Mouse (Mus musculus): ENCODE results near the gene Vps18. TPM values are rescaled to one million over a fixed set of nuclear protein-coding genes. Genes with fewer than 3 reads are reported as not detected.

Vps18 gene
- polyA plus RNA-seq, 1 experiment from 2014 or later = 18.8 TPM

DNA sequence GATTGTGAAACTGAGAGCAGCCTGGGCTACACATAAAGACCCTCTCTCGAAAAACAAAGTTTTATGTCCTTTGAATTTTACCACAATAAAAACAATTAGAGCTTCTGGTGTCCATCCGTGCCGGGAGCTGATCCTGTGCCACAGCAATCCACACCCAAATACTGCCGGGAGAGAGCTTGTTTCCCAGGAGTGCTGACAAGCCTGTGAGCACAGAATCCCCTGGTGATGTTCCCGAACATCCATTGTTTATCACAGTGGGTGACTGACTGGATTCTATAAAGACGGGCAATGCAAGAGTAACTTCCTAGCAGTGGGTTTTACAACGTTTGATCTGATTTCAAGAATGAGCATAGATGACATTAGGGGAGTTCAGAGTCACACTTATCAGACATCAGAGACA, 33.6 kb upstream of the Vps18 start:
- Histone ChIP-seq H3K27ac (ENCODE audit: low read length) (no peak overlapping the region), H3K4me3 (ENCODE audit: low read length) (no peak overlapping the region), H3K4me1 (replicated peaks; ENCODE audit: control insufficient read depth, insufficient read depth, low read length) (0 out of 2 replicates have a peak, but pooled peaks cover 3% of the 10 kb centered on the region), H3K9me3 (ENCODE audit: control insufficient read depth, low read length) (no peaks in the 10 kb centered on the region), H3K4me2 (ENCODE audit: low read depth, low read length) (no peak overlapping the region), H3K27me3 (ENCODE audit: control insufficient read depth, insufficient read depth, low read depth, low read length) (peaks cover 11% of the 10 kb centered on the region), H3K36me3 (ENCODE audit: control insufficient read depth, insufficient read depth, low read length) (no peaks in the 10 kb centered on the region), H3K9ac (ENCODE audit: low read length) (no peak overlapping the region)
- no peak for ATAC-seq (ENCODE audit: low read depth)
- 27% methylated on average over 7 of the region's 7 CpGs for WGBS

DNA sequence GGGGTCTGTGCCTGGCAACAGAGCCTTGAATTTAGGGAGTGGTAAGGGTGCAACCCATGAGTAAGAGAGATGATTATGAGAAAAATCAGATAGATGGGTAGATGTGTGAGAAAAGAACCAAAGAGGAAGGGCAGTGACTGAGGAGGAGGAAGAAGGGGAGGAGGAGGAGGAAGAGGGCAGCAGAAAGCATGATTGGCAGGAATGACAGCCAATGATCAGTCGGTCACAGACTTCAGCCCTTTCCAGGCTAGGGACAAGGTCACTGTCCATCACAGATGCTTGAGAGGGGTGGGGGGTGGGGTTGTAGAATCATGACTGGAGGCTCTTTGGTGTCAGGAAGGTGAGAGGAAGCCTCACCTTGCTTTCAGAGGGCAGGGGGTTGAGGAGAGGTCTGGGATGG, 28.0 kb upstream of the Vps18 start:
- Histone ChIP-seq H3K9me3 (ENCODE audit: control insufficient read depth, low read length) (no peaks in the 10 kb centered on the region), H3K27ac (ENCODE audit: low read length) (no peak overlapping the region), H3K4me1 (replicated peaks; ENCODE audit: control insufficient read depth, insufficient read depth, low read length) (peaks cover 6% of the 10 kb centered on the region), H3K27me3 (ENCODE audit: control insufficient read depth, insufficient read depth, low read depth, low read length) (peaks cover under 1% of the 10 kb centered on the region), H3K36me3 (ENCODE audit: control insufficient read depth, insufficient read depth, low read length) (no peaks in the 10 kb centered on the region), H3K4me2 (ENCODE audit: low read depth, low read length) (no peak overlapping the region), H3K4me3 (ENCODE audit: low read length) (no peak overlapping the region), H3K9ac (ENCODE audit: low read length) (no peak overlapping the region)
- ATAC-seq (ENCODE audit: low read depth) = no peak
- 75% methylated on average over 1 of the region's 1 CpGs for WGBS

DNA sequence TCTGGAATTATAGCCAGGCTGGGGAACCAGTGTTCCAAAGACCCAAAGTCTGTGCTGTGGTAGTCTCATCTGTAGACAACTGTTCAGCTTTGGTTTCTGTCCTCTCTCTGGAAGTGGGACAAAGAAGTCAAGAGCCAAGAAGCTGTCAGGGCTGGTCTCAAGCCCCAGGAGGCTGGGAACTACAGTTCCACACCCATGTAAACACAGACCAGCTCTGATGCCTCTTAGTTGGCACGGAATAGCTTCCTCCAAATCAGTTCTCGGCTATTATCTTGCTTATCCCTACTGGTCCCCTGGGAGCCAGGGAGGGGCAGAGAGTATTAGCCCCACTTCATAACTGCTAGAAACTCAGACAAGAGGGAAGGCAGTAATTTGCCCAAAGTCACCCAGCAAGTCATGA, 27.2 kb upstream of the Vps18 start:
- peaks cover 6% of the 10 kb centered on the region for H3K4me1 ChIP-seq (replicated peaks; ENCODE audit: control insufficient read depth, insufficient read depth, low read length)
- ATAC-seq (ENCODE audit: low read depth) = peak; percentile 67
- WGBS = 30% methylated on average over 2 of the region's 2 CpGs
- no peak overlapping the region for H3K4me3 ChIP-seq (ENCODE audit: low read length)
- no peaks in the 10 kb centered on the region for H3K27me3 ChIP-seq (ENCODE audit: control insufficient read depth, insufficient read depth, low read depth, low read length)
- no peaks in the 10 kb centered on the region for H3K9me3 ChIP-seq (ENCODE audit: control insufficient read depth, low read length)
- H3K4me2 ChIP-seq (ENCODE audit: low read depth, low read length) = no peak overlapping the region
- H3K36me3 ChIP-seq (ENCODE audit: control insufficient read depth, insufficient read depth, low read length) = no peaks in the 10 kb centered on the region
- no peak overlapping the region for H3K27ac ChIP-seq (ENCODE audit: low read length)
- H3K9ac ChIP-seq (ENCODE audit: low read length) = no peak overlapping the region

DNA sequence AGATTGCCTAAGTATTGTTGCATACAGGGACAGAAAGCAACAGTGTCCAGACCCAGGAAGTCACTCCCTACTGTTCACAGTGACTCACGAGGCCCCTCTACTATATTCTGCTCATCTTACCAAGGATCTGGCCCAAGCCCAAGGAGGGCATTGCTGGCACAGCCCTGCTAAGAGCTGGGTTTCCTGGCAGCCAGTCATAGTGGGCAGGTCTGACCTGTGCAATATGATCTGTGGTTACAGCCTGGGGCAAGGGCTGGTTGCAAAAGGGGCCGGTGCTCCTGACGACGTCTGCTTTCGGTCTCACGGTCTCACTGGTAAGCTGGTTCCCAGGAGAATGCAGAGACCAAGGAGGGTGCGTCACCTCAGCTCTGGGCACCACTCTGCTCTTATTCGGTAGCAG, 25.6 kb upstream of the Vps18 start:
- Histone ChIP-seq H3K4me3 (ENCODE audit: low read length) (no peak overlapping the region), H3K4me1 (replicated peaks; ENCODE audit: control insufficient read depth, insufficient read depth, low read length) (peaks cover 6% of the 10 kb centered on the region), H3K9me3 (ENCODE audit: control insufficient read depth, low read length) (no peaks in the 10 kb centered on the region), H3K36me3 (ENCODE audit: control insufficient read depth, insufficient read depth, low read length) (no peaks in the 10 kb centered on the region), H3K9ac (ENCODE audit: low read length) (peak overlapping the region; percentile 22; the same call in 1 of the 2 replicates), H3K27ac (ENCODE audit: low read length) (peak overlapping the region; percentile 44), H3K27me3 (ENCODE audit: control insufficient read depth, insufficient read depth, low read depth, low read length) (no peaks in the 10 kb centered on the region), H3K4me2 (ENCODE audit: low read depth, low read length) (peak overlapping the region; percentile 34; the same call in 1 of the 2 replicates)
- peak; percentile 87 for ATAC-seq (ENCODE audit: low read depth)
- WGBS = 18% methylated on average over 8 of the region's 8 CpGs

DNA sequence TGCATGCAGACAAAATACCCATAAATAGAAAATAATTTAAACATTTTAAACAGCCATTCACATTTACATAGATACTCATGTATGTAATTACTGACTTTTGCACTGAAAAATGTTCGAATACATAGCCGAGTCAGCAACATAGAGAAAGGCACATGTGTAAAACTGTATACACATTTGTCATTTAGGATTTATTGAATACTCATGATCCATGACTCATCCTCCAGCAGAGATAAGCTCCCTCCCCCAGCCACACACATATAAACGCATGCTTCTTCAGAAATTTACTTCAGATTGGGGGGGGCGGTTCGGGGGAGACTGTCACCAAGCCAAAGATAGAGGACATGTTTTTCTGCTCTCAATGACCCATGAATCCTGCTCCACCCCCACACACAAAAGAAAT, 24.7 kb upstream of the Vps18 start:
- Histone ChIP-seq H3K4me1 (replicated peaks; ENCODE audit: control insufficient read depth, insufficient read depth, low read length) (peaks cover 6% of the 10 kb centered on the region), H3K9ac (ENCODE audit: low read length) (no peak overlapping the region), H3K4me2 (ENCODE audit: low read depth, low read length) (no peak overlapping the region), H3K27ac (ENCODE audit: low read length) (no peak overlapping the region), H3K36me3 (ENCODE audit: control insufficient read depth, insufficient read depth, low read length) (no peaks in the 10 kb centered on the region), H3K27me3 (ENCODE audit: control insufficient read depth, insufficient read depth, low read depth, low read length) (no peaks in the 10 kb centered on the region), H3K4me3 (ENCODE audit: low read length) (no peak overlapping the region), H3K9me3 (ENCODE audit: control insufficient read depth, low read length) (no peaks in the 10 kb centered on the region)
- WGBS = 71% methylated on average over 5 of the region's 5 CpGs
- no peak for ATAC-seq (ENCODE audit: low read depth)

DNA sequence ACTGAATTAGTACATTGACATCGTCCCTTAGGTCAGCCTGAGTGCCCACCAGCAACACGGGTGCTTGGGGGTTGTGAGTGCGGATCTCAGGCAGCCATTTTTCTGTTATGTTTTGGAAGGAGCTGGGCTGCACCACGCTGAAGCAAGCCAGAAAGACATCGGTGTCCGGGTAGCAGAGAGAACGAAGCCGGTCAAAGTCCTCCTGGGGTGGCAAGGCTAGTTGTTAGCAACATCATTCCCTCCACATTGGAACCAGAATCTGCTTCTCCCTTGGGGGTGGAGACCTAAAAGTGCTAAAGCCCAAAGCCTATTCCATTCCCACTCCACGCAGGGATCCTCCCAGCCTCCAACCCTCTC, 18.3 kb upstream of the Vps18 start:
- H3K36me3 ChIP-seq (ENCODE audit: control insufficient read depth, insufficient read depth, low read length) = no peaks in the 10 kb centered on the region
- H3K9me3 ChIP-seq (ENCODE audit: control insufficient read depth, low read length) = no peaks in the 10 kb centered on the region
- peaks cover 3% of the 10 kb centered on the region; the same call in 1 of the 2 replicates for H3K4me1 ChIP-seq (replicated peaks; ENCODE audit: control insufficient read depth, insufficient read depth, low read length)
- H3K9ac ChIP-seq (ENCODE audit: low read length) = no peak overlapping the region; the same call in 1 of the 2 replicates
- no peak overlapping the region for H3K27ac ChIP-seq (ENCODE audit: low read length)
- H3K4me3 ChIP-seq (ENCODE audit: low read length) = peak overlapping the region; percentile 64
- peak overlapping the region; percentile 100 for H3K4me2 ChIP-seq (ENCODE audit: low read depth, low read length)
- 56% methylated on average over 9 of the region's 9 CpGs for WGBS
- ATAC-seq (ENCODE audit: low read depth) = no peak
- peaks cover 6% of the 10 kb centered on the region for H3K27me3 ChIP-seq (ENCODE audit: control insufficient read depth, insufficient read depth, low read depth, low read length)

DNA sequence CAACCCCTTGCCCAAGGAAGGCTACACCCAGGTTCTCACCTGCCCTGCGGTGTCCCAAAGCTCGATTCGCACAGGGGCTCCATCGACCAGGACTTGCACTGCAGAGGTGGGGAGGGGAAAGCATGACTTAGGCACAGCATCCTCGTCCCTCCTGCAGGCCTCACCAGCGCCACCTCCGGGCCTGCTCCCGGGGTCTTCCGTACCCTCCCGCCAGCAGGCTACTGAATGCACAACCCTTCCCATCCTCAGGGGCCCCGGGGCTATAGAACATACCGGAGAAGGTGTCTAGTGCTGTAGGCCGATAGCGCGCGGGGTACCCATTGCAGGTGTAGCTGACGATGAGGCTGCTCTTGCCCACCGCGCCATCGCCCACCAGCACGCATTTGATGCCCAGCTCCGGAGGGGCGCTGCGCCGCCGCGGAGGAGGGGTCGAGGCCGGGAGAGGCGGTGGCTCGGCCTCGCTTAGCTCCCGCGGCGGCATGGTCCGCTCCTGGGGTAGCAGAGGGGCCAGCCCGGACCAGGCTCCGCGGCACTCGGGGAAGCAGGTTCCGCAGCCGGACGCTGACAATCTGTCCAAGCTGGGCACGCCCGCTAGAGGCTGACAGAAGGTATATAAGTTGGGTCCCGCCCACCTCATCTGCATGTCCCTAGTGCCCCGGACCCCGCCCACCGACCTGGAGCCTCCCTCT, 17.8 kb upstream of the Vps18 start, which contains the start of gene Rhov:
Gene Rhov, minus strand, starts transcription at position 630 of the 689 bp plus-strand sequence.
- Histone ChIP-seq H3K27ac (ENCODE audit: low read length) (no peak within 1 kb of the TSS), H3K4me1 (replicated peaks; ENCODE audit: control insufficient read depth, insufficient read depth, low read length) (peaks cover 3% of the 10 kb centered on the region; the same call in 1 of the 2 replicates), H3K27me3 (ENCODE audit: control insufficient read depth, insufficient read depth, low read depth, low read length) (peaks cover 6% of the 10 kb centered on the region), H3K4me3 (ENCODE audit: low read length) (peak within 1 kb of the TSS; percentile 64), H3K9me3 (ENCODE audit: control insufficient read depth, low read length) (no peaks in the 10 kb centered on the region), H3K9ac (ENCODE audit: low read length) (peak within 1 kb of the TSS; percentile 68), H3K36me3 (ENCODE audit: control insufficient read depth, insufficient read depth, low read length) (no peaks in the 10 kb centered on the region), H3K4me2 (ENCODE audit: low read depth, low read length) (peak within 1 kb of the TSS; percentile 100)
- peak; percentile 89 for ATAC-seq (ENCODE audit: low read depth)
- WGBS = under 1% methylated on average over 49 of the region's 49 CpGs

DNA sequence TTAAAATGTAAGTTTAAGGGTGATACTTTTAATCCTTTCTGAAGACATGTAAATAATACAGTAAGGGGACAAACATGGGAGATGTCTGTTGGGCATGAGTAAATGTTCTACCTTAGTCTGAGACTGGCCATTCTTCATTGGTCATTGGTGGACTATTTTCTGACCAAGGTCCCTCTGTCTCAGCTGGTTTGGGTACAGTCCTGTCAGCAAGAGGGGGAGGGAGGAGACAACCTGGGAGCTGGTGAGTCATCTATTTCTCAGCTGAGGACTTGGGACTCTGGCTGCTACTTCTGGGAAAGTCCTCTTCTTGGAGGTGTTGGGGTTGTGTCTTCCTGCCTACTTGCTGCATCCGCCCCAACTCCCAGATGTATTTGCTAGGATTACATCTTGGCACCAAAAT, 14.4 kb upstream of the Vps18 start:
- Histone ChIP-seq H3K9ac (ENCODE audit: low read length) (no peak overlapping the region), H3K4me2 (ENCODE audit: low read depth, low read length) (no peak overlapping the region), H3K4me1 (replicated peaks; ENCODE audit: control insufficient read depth, insufficient read depth, low read length) (peaks cover 3% of the 10 kb centered on the region; the same call in 1 of the 2 replicates), H3K27me3 (ENCODE audit: control insufficient read depth, insufficient read depth, low read depth, low read length) (peaks cover 6% of the 10 kb centered on the region), H3K9me3 (ENCODE audit: control insufficient read depth, low read length) (no peaks in the 10 kb centered on the region), H3K4me3 (ENCODE audit: low read length) (no peak overlapping the region), H3K36me3 (ENCODE audit: control insufficient read depth, insufficient read depth, low read length) (no peaks in the 10 kb centered on the region), H3K27ac (ENCODE audit: low read length) (no peak overlapping the region)
- no peak for ATAC-seq (ENCODE audit: low read depth)
- WGBS = 77% methylated on average over 1 of the region's 1 CpGs

DNA sequence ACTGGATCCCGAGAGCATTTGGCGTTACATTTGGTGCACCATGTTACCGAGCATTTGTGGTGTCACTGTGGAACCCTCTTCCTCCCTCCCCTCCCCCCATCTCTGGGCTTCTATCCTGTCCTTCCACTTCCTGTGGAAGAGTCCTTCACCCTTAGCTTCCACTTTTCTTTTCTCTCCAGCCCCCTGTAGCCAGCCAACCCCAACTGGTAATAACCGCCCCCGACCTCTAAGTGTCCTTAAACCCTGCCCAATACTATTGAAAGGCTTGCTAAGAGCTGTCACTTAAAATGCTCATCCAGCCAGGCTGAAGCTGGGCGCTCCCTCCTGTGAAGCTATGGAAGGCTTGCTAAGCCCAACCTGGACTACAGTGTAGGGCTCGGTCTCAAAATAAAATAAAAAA, 11.6 kb upstream of the Vps18 start:
- no peaks in the 10 kb centered on the region for H3K36me3 ChIP-seq (ENCODE audit: control insufficient read depth, insufficient read depth, low read length)
- no peak overlapping the region for H3K4me3 ChIP-seq (ENCODE audit: low read length)
- H3K4me2 ChIP-seq (ENCODE audit: low read depth, low read length) = no peak overlapping the region
- no peaks in the 10 kb centered on the region for H3K4me1 ChIP-seq (replicated peaks; ENCODE audit: control insufficient read depth, insufficient read depth, low read length)
- 72% methylated on average over 7 of the region's 7 CpGs for WGBS
- no peak overlapping the region for H3K9ac ChIP-seq (ENCODE audit: low read length)
- no peaks in the 10 kb centered on the region for H3K9me3 ChIP-seq (ENCODE audit: control insufficient read depth, low read length)
- no peaks in the 10 kb centered on the region for H3K27me3 ChIP-seq (ENCODE audit: control insufficient read depth, insufficient read depth, low read depth, low read length)
- H3K27ac ChIP-seq (ENCODE audit: low read length) = no peak overlapping the region
- no peak for ATAC-seq (ENCODE audit: low read depth)

Measured in lung, embryonic 16.5 days (tissue).